ENCODE assay signal across 13 mouse cellular contexts in genomic region chr17:8728646-8729045, GRCm38 (mm10).
A peak's percentile ranks its signal among the peaks of the same experiment; 100 is the strongest.
DNase-seq lines count a peak whose midpoint lies in the region.
"Had no signal": no experiment of that assay in that cellular context is flagged by ENCODE, and none has a peak within 500 bp of the region (broad histone marks: within the 10 kb centered on the region; RNA-seq: fewer than 3 reads in every experiment).

No protein-coding gene starts in this region.

- DNase-seq in embryo, embryonic 11 days, result peak; percentile 13
- DNase-seq in embryo, embryonic 10.5 days (ENCODE audit: low spot score), result no peak
- peak; percentile 19 for DNase-seq in kidney, postnatal 10 days
- DNase-seq in kidney, adult 18-20 months, result no peak
- DNase-seq in testis, postnatal 14 days (ENCODE audit: low spot score), result peak; percentile 14
- no peak for DNase-seq in testis, postnatal 10 days (ENCODE audit: low spot score)
- DNase-seq in ZHBTc4 (ENCODE audit: low read depth, low spot score), result peak; percentile 17
- no peak for DNase-seq in lung, postnatal 25 days (ENCODE audit: low spot score)
- DNase-seq: adrenal gland, postnatal 14 days; cerebellum, adult 9-10 months; gastrocnemius, postnatal 10 days; heart, adult 18-20 months; kidney, adult 8-10 months had no signal

Comparison
In these comparisons a context has a peak if more than half of its experiments do, and no peak if none do; other contexts are left out.
1. DNase-seq: peak in embryo, embryonic 11 days (single experiment), kidney, postnatal 10 days (single experiment), testis, postnatal 14 days (single experiment) and ZHBTc4 (single experiment); none in embryo, embryonic 10.5 days (single experiment), kidney, adult 18-20 months (single experiment), testis, postnatal 10 days (single experiment) and lung, postnatal 25 days (single experiment).